Mouse (Mus musculus) liver, adult 2 months (tissue): ENCODE data around the gene Gzma.

Source experiments
- CTCF ChIP-seq: fragments of 200-500 bp; IDR thresholded peaks from 2 replicates; pipeline ENCODE4 v1.5.1; 2011; ENCODE audit warnings: low read depth, low read length, control low read depth
- POLR2A ChIP-seq: fragments of 200-500 bp; IDR thresholded peaks from 2 replicates; pipeline ENCODE4 v1.6.1; 2011; ENCODE audit warnings: low read length, control low read depth; ENCODE audit not compliant: insufficient read depth; ENCODE audit errors: extremely low read depth

- no peak for TF ChIP-seq CTCF
- no peak for TF ChIP-seq POLR2A
These were observed 53.8 kb downstream of the Gzma start for GRCm38 (mm10) chr13:113047018-113047417.
